Mouse (Mus musculus) layer of hippocampus, postnatal 14 days (tissue): ENCODE measurements around the gene Rab11fip5. TPM values are rescaled to one million over a fixed set of nuclear protein-coding genes. Genes with fewer than 3 reads are reported as not detected.

ENCODE experiments used
- DNase-seq, 2 experiments: peaks; one replicate each; pipeline ENCODE4 v3.0.0; 2021 to 2022; ENCODE audit warnings: low spot score in 2 of 2, mixed read lengths in 1 of 2
- total RNA-seq, 2 experiments: library from RNA; stranded (reverse); gene quantifications; 2 replicates each; pipeline ENCODE4 v1.2.3; 2021

Gene Rab11fip5
- total RNA-seq, 2 experiments from 2014 or later, result 50.8 to 56.2 TPM

DNA sequence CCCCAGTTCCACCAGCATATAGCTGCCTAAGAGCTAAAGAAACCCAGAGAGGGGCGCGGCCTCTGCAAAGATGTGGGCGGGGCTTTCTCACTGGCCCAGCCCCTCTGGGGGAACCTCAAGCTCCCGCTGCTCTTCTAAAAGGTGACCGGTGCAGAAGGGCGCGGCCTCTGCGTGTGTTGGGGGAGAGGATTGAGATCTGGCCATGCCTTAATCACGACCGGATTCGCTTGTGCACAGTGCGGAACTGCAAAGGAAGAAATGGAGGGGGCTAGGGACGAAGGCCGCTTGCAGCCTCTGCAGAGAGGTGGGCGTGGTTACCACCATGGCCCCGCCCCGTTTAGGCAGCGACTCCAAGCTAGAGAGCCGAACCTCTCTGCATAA lies 290 bp upstream of the Rab11fip5 start:
- peak; percentile 94 to 95 for DNase-seq

GRCm38 (mm10) chr6:85373066-85373860 lies 1.2 kb downstream of the Rab11fip5 start:
- no peak for DNase-seq

GRCm38 (mm10) chr6:85372496-85372895 lies 1.9 kb downstream of the Rab11fip5 start:
- DNase-seq, result no peak

- no peak for DNase-seq
Observed at GRCm38 (mm10) chr6:85371859-85372405, 2.5 kb downstream of the Rab11fip5 start.

DNA sequence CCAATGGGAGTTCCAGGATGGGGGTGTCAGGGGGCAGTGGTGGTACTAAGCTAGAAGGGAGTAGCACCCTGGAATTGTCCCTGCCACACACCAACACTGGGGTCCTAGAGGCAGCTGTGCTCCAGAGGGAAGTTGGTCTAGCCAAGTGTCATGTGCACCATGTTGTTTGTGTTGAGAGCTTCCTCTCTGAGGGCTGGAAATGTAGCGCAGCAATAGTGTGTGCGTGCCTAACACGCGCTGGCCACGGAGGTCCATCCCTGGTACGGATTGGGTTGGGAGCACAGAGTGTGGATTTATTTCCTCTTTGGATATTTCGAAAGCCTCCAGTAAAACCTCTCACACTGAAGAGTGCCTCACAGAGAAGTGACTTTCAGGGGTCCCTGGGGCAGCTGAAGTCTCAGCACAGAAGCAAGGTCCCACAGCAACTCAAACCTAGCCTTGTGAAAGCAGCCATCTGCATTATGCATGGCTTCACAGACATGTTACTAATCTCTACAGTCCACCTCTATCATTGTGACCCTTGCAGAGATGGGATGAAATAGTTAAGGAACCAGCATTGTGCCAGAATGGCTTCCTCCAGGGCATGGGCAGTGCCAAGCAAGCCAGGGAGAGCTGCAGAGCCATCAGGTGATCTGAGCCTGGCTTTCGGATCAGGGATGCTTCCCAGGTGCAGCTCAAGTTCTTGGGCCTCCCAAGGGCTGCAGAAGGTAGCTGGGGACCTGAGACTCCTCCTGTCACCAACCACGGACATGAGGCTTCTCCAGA lies 3.6 kb downstream of the Rab11fip5 start:
- no peak for DNase-seq

DNA sequence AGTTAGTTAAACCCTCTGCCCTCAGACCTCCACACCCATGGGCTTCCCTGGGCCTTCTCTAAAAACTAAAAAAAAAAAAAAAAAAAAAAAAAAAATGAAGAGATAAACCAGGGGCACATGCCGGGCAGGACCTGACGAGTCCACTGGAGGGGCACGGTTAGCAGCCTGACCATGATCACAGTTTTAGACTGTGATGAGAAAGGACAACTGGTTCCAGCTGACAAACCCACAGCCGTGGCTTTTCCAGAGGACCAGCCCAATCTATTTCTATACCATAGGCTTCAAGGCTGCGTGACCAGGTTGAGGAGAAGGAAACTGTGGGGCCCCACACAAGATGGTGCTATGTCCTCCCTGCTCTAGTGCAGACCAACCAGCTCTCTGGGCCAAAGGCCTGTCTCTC lies 4.4 kb downstream of the Rab11fip5 start:
- DNase-seq, result no peak

DNA sequence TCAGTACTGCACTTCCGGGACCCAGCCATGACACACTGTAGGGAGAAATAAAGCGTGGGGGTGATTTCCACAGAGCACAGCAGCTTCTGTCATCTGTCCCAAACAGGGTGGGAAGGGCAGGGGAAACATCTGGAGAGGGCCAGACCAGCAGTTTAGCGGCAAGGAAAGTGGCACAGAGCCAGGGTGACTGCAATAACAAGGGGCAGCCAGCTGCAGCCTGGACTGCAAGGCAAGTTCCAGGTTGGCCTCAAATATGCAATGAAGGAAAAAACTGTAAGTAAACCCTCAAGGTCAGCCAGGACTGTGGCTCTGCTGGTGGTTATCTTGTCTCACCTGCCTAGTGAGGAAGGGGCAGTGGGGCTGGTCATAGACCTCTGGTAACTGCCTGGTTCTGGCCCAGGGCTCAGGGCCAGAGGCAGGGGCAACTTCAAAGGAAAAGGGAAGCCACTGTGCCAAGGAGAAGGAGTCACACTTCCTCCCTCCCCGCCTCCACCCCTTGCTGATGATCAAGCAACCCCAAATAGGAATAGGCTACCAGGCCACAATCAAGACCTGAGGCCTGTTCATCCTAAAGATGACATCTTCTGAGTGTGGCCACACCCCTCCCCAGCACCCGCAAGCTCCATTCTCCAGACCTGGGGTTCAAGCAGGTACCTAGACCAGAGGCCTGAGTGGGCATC lies 5.1 kb downstream of the Rab11fip5 start:
- DNase-seq, result no peak

DNA sequence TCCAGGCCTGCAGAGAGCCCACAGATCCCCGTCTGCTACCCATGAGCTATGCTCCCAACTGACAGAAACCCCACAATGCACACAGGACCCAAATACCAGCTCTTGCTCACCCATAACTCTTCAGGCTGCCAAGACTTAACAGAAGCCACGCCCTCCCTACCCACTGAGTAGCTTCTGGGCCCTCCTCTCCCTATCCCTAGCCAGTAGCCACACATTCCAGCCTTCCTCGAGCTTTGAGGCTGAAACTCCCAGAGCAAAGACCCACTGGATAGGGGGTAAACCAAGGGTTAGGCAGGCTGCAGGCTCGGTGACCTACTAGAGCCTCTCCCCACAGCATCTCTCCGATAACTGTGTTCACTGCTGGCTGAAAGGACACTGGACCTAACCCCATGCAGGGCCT lies 5.7 kb downstream of the Rab11fip5 start:
- DNase-seq, result no peak

GRCm38 (mm10) chr6:85368166-85368565 lies 6.3 kb downstream of the Rab11fip5 start:
- DNase-seq, result no peak

DNA sequence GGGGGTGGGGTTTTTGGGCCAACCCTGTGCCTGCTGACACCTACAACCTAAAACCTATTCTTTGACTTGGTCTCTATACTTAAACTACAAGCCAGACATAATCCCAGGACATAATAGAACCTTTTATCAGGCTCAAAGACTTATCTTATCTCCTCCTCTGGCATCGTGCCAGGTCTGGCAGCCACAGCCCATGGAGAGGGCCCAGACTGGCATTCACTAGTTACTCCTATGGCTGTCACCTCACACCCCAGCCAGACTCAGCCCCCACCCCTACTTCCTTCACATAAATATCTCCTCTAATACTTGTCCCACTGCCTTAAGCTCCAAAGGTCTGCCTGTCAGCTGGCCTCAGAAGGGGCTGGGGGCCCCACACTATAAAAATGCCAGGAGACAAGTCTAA lies 8.0 kb downstream of the Rab11fip5 start:
- no peak for DNase-seq

DNA sequence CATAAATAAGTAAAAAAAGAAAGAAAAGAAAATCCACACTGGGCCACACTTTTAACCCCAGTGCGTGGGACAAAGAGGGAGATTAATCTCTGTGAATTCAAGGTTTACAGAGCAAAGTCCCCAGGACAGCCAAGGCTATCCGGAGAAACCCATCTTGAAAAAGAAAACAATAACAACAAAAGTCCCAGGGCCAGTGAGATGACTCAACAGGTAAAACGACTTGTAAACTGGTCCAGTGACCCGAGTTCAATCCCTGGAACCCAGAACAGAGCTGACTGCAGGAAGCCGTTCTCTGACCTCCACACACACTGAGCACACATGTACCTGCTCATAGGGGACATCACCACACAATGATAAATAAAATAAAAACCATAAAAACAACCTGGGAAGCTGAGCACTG lies 10.0 kb downstream of the Rab11fip5 start:
- no peak for DNase-seq

DNA sequence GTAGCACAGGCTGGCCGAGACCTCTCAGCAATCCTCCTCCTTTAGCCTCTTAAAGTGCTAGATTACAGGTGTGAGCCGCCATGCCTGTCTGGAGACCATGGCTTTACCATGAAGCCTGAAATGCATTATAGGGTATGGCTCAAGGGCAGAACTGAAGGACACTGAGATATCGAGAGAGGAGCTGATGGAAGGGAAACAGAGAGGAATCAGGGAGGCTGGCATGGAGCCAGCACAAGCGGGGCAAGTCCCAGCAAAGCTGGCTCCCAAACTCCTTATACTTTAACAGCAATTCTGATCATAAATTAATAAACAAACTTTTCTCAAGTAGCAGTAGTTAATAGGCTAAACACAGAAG lies 10.6 kb downstream of the Rab11fip5 start:
- DNase-seq, result no peak

DNA sequence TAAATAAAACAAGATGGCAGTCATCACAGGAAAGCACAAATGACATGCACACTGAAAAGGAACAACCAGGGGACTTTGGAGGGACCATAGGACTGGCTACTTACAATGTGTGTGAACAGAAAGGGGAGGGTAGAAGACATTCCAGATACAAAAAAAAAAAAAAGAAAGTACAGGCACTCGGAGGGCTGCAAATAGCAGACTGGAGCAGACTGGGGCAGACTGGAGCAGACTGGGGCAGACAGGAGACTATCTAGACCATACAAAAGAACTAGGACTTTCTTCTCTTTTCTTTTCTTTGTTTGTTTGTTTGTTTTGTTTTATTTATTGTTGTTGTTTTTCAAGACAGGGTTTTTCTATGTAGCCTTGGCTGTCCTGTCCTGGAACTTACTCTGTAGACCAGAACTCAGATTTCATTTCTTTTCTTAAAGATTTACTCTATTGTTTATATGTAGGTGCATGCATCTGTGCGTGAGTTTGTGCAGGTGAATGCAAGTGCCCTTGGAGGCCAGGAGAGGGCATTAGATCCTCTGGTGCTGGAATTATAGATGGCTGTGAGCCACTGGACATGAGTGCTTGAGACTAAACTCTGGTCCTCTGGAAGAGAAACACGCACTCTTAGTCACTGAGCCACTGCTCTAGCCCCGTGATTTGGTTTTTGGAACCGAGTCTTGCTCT lies 11.1 kb downstream of the Rab11fip5 start:
- DNase-seq, result no peak

DNA sequence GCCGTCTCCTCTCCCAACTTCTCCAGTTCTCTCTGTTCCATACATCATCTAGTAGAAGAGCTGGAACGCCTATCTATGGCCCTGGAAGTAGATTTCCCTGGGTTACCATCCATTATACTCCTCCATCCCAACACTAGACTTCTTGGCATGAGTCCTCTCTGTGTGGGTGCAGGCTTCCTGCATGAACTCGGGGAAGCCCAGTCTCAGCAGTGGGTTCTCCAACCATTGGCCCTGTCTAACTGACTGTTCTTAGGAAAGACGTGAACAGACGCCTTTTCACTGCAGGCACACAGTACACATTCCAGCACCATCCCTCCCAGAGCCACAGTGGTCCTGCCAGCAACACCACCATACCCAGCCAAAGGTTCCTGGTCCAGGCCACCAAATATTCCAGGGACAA lies 11.8 kb downstream of the Rab11fip5 start:
- no peak for DNase-seq

DNA sequence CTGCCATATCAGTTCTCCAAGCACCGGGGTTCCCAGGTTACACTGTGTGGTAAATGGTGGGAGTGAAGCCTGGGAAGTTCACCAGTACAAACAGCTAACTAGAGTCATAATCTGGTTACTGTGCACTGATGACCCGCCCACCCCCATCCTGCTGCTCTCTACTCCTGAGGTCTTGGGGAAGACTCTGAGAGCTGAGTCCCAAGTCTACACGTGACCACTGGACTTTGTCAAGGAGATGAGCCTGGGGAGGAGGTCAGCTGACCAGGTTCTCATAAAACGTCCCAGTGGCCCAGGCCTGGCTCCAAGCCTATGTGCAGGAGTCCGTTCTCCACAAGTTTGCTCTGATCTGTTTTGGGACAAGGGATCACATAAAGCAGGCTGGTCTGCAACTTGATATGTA lies 14.1 kb downstream of the Rab11fip5 start:
- DNase-seq, result no peak

GRCm38 (mm10) chr6:85358877-85359276 lies 15.6 kb downstream of the Rab11fip5 start:
- no peak for DNase-seq

- no peak for DNase-seq
Observed at GRCm38 (mm10) chr6:85356682-85357465, 17.6 kb downstream of the Rab11fip5 start.

DNA sequence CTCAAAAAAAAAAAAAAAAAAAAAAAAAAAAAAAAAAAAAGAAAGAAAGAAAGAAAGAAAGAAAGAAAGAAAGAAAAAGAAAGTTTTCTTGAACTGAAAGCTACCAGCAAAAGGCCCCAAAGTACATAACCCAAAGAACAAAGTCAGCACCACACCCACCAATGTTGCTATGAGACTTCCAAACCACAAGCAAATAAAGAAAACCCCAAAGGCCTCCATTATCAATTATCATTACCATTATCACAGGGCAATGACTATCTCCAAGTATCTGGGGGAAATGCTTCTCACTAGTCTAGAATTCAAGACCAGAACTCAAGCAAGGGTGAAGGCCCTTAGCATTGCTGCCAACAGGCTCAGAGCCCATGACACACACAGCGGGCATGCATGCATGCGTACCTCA lies 18.7 kb downstream of the Rab11fip5 start:
- DNase-seq, result no peak

- DNase-seq, result no peak
Observed at GRCm38 (mm10) chr6:85354709-85355108, 19.7 kb downstream of the Rab11fip5 start.

- no peak for DNase-seq
Observed at GRCm38 (mm10) chr6:85353706-85354105, 20.7 kb downstream of the Rab11fip5 start.
